Mouse (Mus musculus) testis, adult 2 months (tissue): ENCODE measurements around the gene Nudt22.

Experiments
- CTCF ChIP-seq: fragments of 200-500 bp; IDR thresholded peaks from 2 replicates; pipeline ENCODE4 v1.5.1; 2012; ENCODE audit warnings: low read depth, mild to moderate bottlenecking, inconsistent platforms, low read length, moderate library complexity; ENCODE audit not compliant: control insufficient read depth, insufficient read depth, insufficient replicate concordance
- POLR2A ChIP-seq: fragments of 200-500 bp; IDR thresholded peaks from 2 replicates; pipeline ENCODE4 v1.6.1; 2012; ENCODE audit warnings: low read depth, mild to moderate bottlenecking, inconsistent platforms, low read length, moderate library complexity; ENCODE audit not compliant: control insufficient read depth

DNA sequence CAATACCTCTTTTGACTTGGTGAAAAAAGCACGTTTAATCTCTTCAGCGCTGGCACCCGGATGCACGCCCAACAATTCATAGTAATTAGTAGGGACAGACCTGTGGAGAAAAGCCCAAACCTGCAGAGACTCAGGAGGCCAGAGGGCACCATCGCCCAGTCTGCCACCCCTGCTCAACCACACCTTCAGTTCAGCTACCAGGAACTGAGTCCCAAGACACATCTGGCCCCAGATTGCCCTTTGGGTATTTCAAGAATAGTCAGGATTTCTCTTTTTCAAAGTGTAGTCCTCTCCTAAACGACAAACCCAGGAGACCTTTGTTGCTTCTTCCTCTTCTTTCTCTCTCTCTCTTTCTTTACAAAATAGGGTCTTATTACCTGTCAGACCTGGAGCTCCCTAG lies 5.2 kb downstream of the Nudt22 start:
- TF ChIP-seq CTCF (no peak), POLR2A (no peak)
